Mouse (Mus musculus) heart, embryonic 12.5 days (tissue): ENCODE data around the gene Ppef2. TPM values are rescaled to one million over a fixed set of nuclear protein-coding genes. Genes with fewer than 3 reads are reported as not detected.
A peak's percentile ranks its signal among the peaks of the same experiment; 100 is the strongest.

ENCODE experiments used
- ATAC-seq: fragments of 200-750 bp; cut with Nextera tagmentation; 2 replicates; pipeline ENCODE4 v1.8.0; 2017; ENCODE audit warnings: moderate TSS enrichment, moderate library complexity; ENCODE audit not compliant: insufficient number of reproducible peaks, low FRiP score
- H3K27ac ChIP-seq: fragments of 300-500 bp; sonication (generic); 2 replicates; pipeline ENCODE4 v1.5.1; 2016; ENCODE audit warnings: mild to moderate bottlenecking, moderate library complexity; ENCODE audit not compliant: poor library complexity, severe bottlenecking
- H3K27me3 ChIP-seq: fragments of 300-500 bp; sonication (generic); replicated peaks from 2 replicates; pipeline ENCODE4 v1.6.1; 2016; ENCODE audit warnings: mild to moderate bottlenecking, moderate library complexity
- H3K36me3 ChIP-seq: fragments of 300-500 bp; sonication (generic); 2 replicates; pipeline ENCODE4 v1.6.1; 2016; ENCODE audit warnings: mild to moderate bottlenecking, moderate library complexity
- H3K4me1 ChIP-seq: fragments of 300-500 bp; sonication (generic); replicated peaks from 2 replicates; pipeline ENCODE4 v1.6.1; 2016; ENCODE audit warnings: mild to moderate bottlenecking
- H3K4me2 ChIP-seq: fragments of 300-500 bp; sonication (generic); 2 replicates; pipeline ENCODE4 v1.6.1; 2016; ENCODE audit warnings: mild to moderate bottlenecking, moderate library complexity
- H3K4me3 ChIP-seq: fragments of 300-500 bp; sonication (generic); 2 replicates; pipeline ENCODE4 v1.5.1; 2016; ENCODE audit warnings: mild to moderate bottlenecking
- H3K9ac ChIP-seq: fragments of 300-500 bp; sonication (generic); 2 replicates; pipeline ENCODE4 v1.6.1; 2016; ENCODE audit warnings: mild to moderate bottlenecking, moderate library complexity
- H3K9me3 ChIP-seq: fragments of 300-500 bp; sonication (generic); replicated peaks from 2 replicates; pipeline ENCODE4 v1.6.1; 2016; ENCODE audit warnings: mild to moderate bottlenecking, moderate library complexity
- WGBS: fragments of 180-500 bp; shearing (Covaris S2); methylation state at CpG from one replicate; pipeline ENCODE4 v1.1.7; 2016; 5-methylcytosine and 5-hydroxymethylcytosine counted together
- polyA plus RNA-seq: library from polyadenylated mRNA; unstranded; fragments of >200 nt; fragmentation: Nextera tagmentation; extraction: Ambion mirVana; gene quantifications from 2 replicates; pipeline ENCODE4 v1.2.1, GENCODE M21; 2016

Gene Ppef2
- polyA plus RNA-seq, 1 experiment from 2014 or later, result not detected

DNA sequence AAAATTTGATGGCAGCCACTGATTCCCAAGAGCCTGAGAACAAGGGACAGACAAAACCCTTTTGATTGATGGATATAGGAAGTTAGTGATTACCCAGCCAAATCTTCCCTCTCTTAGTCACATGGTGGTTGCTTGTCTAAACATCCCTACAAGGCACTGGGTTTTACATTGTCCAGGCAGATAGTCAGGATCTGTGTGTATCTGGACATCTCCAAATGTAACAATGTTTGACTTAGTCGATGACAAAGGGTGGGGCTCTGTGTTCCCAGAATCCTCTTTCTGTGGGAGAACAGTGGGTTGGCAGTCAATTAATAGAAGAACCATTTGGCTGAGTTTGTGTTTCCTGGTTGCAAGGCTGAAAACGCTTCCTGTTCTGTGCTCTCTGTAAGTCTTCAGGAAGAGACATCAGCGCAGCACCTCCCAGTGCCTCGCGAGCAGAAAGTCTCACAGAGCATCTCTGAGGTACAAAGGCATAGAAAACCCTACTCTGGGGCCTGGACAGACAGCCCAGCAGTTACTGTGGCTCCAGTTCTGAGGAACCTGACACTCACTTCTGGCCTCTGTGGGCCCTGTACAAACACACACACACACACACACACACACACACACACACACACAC lies 21.0 kb downstream of the Ppef2 start:
- ATAC-seq, result no peak
- H3K4me3 ChIP-seq, result no peak overlapping the region
- H3K4me1 ChIP-seq, result no peaks in the 10 kb centered on the region
- H3K27ac ChIP-seq, result no peak overlapping the region
- H3K27me3 ChIP-seq, result peaks cover 8% of the 10 kb centered on the region
- no peak overlapping the region for H3K9ac ChIP-seq
- WGBS, result 35% methylated on average over 5 of the region's 5 CpGs
- no peaks in the 10 kb centered on the region for H3K9me3 ChIP-seq
- no peak overlapping the region for H3K4me2 ChIP-seq
- no peaks in the 10 kb centered on the region for H3K36me3 ChIP-seq

DNA sequence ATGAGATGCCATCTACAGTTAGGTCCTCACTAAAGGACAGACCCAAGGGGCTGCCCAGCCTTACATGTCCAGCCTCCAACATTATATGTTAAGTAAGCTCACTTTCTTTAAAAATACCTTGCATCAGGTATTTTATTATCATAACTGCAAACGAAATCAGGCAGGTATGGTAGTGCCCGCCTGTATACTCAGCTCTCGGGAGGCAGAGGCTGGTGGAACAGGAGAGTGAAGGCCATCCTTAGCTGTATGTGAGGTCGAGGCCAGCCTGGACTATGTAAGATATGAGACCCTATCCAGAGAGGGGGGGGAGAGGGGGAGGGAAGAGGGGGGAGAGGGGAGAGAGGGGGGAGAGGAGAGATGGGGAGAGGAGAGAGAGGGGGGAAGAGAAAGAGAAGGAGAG lies 22.7 kb downstream of the Ppef2 start:
- Histone ChIP-seq H3K27ac (no peak overlapping the region), H3K4me2 (no peak overlapping the region), H3K36me3 (no peaks in the 10 kb centered on the region), H3K4me3 (no peak overlapping the region), H3K9me3 (no peaks in the 10 kb centered on the region), H3K9ac (no peak overlapping the region), H3K4me1 (no peaks in the 10 kb centered on the region), H3K27me3 (0 out of 2 replicates have a peak, but pooled peaks cover 4% of the 10 kb centered on the region)
- no peak for ATAC-seq
- 75% methylated on average over 4 of the region's 4 CpGs for WGBS

DNA sequence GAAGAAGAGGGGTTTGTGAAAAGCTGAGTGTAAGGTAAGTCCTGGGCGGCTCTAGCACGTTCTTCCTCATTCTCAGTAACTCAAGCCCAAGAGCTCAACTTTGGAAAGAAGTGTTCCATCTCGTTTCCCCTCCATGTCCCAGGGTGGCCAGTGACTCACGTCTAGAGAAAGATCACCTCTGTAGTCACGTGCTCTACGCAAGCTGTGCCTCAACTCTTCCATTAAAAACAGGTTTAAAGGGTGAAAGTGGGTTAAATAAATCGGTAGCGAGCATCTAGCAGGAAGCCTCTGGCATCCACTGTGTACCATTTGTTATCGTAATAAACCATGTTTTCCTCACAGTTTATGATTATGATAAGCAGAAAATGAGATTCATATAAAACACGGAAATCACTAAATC lies 24.2 kb downstream of the Ppef2 start:
- Histone ChIP-seq H3K9me3 (no peaks in the 10 kb centered on the region), H3K36me3 (no peaks in the 10 kb centered on the region), H3K4me2 (no peak overlapping the region), H3K4me1 (no peaks in the 10 kb centered on the region), H3K27ac (no peak overlapping the region), H3K9ac (no peak overlapping the region), H3K27me3 (0 out of 2 replicates have a peak, but pooled peaks cover 4% of the 10 kb centered on the region), H3K4me3 (no peak overlapping the region)
- 75% methylated on average over 10 of the region's 10 CpGs for WGBS
- no peak for ATAC-seq

DNA sequence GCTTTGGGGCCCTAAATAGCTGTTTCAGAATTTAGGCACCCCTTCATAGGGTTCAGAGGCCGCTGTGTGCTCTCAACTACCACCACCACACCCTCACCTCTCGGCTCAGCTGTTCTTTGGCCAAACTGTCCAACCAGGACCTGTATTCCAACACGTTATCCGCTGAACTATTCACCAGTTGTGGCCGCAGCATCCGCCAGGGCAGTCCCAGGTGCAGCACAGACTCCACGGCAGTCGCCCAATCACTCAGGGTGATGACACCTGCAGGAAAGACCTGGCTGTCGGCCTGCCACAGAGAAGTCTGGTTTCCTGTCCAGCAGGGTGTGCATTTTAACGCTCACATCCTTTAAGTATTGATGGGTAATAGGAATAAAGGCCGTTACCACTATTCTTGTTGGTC lies 25.8 kb downstream of the Ppef2 start:
- WGBS, result 77% methylated on average over 11 of the region's 11 CpGs
- Histone ChIP-seq H3K4me1 (no peaks in the 10 kb centered on the region), H3K36me3 (no peaks in the 10 kb centered on the region), H3K4me3 (no peak overlapping the region), H3K9ac (no peak overlapping the region), H3K9me3 (no peaks in the 10 kb centered on the region), H3K4me2 (no peak overlapping the region), H3K27me3 (0 out of 2 replicates have a peak, but pooled peaks cover 4% of the 10 kb centered on the region), H3K27ac (no peak overlapping the region)
- no peak for ATAC-seq

DNA sequence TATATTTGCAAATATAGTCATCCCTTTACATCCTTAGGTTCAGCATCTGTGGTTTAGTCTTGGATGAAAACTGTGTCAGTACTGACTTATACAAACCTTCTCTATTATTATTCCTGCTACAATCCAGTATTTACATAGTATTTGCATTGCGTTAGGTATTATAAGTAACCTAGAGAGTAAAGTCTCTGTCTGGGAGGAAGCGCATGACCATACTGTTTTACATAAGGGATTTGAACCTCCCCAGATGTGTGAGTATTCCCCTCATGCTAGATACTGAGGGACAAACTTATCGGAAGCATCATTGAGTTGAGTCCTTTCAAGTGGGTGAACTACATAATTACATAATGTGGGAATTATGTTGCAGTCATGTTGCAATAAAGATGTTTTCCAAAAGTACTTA lies 26.6 kb downstream of the Ppef2 start:
- no peak overlapping the region for H3K4me2 ChIP-seq
- H3K9me3 ChIP-seq, result no peaks in the 10 kb centered on the region
- H3K4me3 ChIP-seq, result no peak overlapping the region
- H3K36me3 ChIP-seq, result no peaks in the 10 kb centered on the region
- ATAC-seq, result no peak
- H3K9ac ChIP-seq, result no peak overlapping the region
- no peaks in the 10 kb centered on the region for H3K4me1 ChIP-seq
- 94% methylated on average over 3 of the region's 3 CpGs for WGBS
- no peak overlapping the region for H3K27ac ChIP-seq
- H3K27me3 ChIP-seq, result 0 out of 2 replicates have a peak, but pooled peaks cover 4% of the 10 kb centered on the region

DNA sequence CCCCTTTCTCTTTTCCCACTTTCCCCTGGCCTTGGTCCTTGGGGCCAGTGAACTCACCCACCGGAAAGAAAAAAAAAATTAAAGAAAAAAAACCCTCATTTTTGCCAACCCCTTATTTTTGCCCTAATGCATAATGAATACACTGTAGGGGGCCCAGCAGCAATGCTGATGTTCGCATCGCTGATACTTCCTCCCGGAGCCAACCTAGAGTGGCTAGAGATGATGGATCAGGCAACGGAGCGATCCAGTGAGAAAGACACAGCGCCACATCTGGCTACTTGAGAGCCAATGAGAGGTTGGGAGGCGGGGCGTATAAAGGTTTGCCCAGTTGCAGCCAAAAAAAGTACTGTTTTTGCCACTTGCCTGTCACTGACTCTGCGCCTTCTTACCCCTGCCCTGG lies 27.3 kb downstream of the Ppef2 start:
- 21% methylated on average over 10 of the region's 10 CpGs for WGBS
- H3K9ac ChIP-seq, result no peak overlapping the region
- no peak overlapping the region for H3K4me3 ChIP-seq
- no peaks in the 10 kb centered on the region for H3K36me3 ChIP-seq
- ATAC-seq, result no peak
- H3K4me1 ChIP-seq, result no peaks in the 10 kb centered on the region
- H3K27me3 ChIP-seq, result no peaks in the 10 kb centered on the region
- H3K9me3 ChIP-seq, result no peaks in the 10 kb centered on the region
- H3K4me2 ChIP-seq, result 0 out of 2 replicates have a peak overlapping the region, but pooled peaks have one; percentile 6
- H3K27ac ChIP-seq, result no peak overlapping the region

DNA sequence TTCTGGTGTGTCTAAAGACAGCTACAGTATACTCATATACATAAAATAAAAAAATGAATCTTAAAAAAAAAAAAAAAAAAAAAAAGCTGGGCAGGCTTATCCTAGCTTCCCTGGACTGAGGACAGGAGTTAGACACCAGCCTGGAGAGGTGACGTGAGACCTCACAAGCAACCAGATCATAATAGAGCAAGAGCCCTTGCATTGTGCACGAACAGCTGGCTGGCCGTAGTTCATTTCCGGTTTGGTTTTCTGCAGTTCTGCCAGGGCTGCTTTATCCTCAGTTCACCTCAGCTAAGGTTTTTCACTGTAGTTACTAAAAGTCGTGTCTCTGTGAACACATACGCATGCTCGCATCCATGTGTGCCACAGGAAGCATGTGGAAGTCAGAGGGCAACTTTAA lies 28.3 kb downstream of the Ppef2 start:
- 87% methylated on average over 7 of the region's 7 CpGs for WGBS
- no peak for ATAC-seq
- no peak overlapping the region for H3K4me2 ChIP-seq

DNA sequence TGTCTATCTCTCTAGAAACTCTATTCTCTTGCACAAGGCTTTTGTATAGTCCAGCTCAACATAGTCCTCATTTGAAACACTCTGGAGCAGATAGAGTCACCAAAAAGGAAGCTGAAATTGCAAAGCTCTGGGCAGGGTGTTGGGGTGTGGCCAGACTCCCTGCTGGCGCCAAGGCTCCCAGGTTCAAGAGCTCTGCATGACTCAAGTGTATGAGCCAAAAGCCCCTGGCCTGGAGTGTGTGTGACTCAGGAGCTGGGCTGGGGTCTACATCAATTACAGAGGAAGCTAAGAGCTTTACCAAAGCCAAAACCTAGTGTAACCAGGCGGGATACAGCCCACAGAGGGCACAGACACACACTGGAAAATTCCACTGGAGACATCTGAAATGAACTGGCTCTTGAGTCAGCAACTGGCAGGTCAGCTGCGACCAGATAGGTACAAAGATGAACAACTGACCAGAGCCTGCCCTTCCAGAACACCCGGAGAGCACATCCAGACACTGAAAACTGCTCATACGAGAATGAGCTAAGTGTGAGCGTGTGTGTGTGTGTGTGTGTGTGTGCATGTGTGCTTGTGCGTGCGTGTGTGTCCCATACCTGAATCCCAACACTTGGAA lies 35.7 kb downstream of the Ppef2 start:
- Histone ChIP-seq H3K4me3 (no peak overlapping the region), H3K9me3 (no peaks in the 10 kb centered on the region), H3K4me2 (no peak overlapping the region), H3K36me3 (no peaks in the 10 kb centered on the region), H3K27ac (no peak overlapping the region), H3K4me1 (0 out of 2 replicates have a peak, but pooled peaks cover 10% of the 10 kb centered on the region), H3K27me3 (no peaks in the 10 kb centered on the region), H3K9ac (no peak overlapping the region)
- ATAC-seq, result no peak
- 82% methylated on average over 8 of the region's 8 CpGs for WGBS

More for the DNA sequence above, 28.3 kb downstream of the Ppef2 start:
- H3K27me3 ChIP-seq, result no peaks in the 10 kb centered on the region
- no peaks in the 10 kb centered on the region for H3K9me3 ChIP-seq
- no peak overlapping the region for H3K9ac ChIP-seq
- H3K4me1 ChIP-seq, result no peaks in the 10 kb centered on the region
- H3K36me3 ChIP-seq, result no peaks in the 10 kb centered on the region
- no peak overlapping the region for H3K27ac ChIP-seq
- H3K4me3 ChIP-seq, result no peak overlapping the region

DNA sequence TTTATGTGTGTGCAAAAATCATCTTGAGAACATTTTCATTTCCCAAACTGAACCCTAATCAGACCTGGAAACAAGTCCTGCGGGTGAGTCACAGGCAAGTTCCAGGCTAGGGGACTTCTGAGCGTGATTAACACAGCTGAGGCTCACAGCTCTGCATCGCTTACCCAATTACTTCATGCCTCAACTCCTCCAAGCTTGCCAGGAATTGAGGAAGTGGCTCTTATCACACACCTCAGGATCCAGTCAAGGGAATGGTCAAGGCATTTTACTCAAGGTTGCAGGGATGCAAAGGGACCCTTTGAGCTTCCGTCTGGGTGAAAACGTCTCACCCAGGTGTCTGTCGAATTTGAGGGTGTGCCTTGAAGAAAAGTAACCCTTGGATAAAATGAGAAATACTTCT lies 36.3 kb downstream of the Ppef2 start:
- Histone ChIP-seq H3K9ac (no peak overlapping the region), H3K4me2 (no peak overlapping the region), H3K4me3 (no peak overlapping the region), H3K27ac (no peak overlapping the region), H3K36me3 (no peaks in the 10 kb centered on the region), H3K27me3 (no peaks in the 10 kb centered on the region), H3K4me1 (0 out of 2 replicates have a peak, but pooled peaks cover 10% of the 10 kb centered on the region), H3K9me3 (no peaks in the 10 kb centered on the region)
- no peak for ATAC-seq
- 44% methylated on average over 6 of the region's 6 CpGs for WGBS

DNA sequence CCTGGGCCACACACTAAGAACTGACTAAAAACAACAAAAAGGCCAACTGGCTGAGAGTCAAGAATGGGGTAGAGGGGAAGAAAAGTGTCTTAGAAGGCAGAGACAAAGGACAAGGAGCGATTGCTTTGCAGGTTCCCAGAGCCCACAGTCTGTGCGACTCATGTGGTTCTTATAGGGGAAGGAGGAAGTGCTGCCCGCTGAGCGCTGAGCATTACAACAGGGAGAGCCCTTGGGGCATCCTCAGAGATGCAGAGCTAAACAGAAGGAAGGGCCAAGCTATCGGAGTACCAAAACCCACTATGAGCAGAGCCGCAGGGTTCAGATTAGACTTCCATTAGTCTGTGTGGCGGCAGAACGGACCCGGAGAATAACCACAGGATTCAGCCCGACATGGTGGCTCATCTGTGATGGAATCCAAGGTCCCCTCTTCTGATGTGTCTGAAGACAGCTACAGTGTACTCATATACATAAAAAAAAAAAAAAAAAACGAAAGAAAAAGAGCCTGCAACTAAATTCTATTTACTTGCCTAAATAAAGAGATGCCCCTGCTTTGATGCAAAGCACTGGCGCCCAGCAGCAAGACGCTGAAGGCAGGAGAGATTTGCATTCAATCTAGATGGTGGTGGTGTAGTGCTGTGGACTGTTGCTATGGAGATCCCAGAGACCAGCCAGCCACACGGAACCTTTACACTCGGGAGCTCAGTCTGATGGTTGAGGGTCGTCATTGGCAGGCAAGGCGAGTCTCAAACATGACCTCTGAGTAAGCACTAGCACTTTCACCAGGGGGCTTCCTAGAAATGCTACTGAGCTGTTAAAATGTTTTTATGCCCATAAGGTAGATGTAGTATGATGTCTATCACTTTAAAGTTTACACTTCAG lies 36.9 kb downstream of the Ppef2 start:
- Histone ChIP-seq H3K9ac (no peak overlapping the region), H3K4me1 (0 out of 2 replicates have a peak, but pooled peaks cover 10% of the 10 kb centered on the region), H3K4me2 (no peak overlapping the region), H3K27ac (no peak overlapping the region), H3K36me3 (no peaks in the 10 kb centered on the region), H3K9me3 (no peaks in the 10 kb centered on the region), H3K27me3 (no peaks in the 10 kb centered on the region), H3K4me3 (no peak overlapping the region)
- ATAC-seq, result no peak
- WGBS, result 58% methylated on average over 17 of the region's 17 CpGs

DNA sequence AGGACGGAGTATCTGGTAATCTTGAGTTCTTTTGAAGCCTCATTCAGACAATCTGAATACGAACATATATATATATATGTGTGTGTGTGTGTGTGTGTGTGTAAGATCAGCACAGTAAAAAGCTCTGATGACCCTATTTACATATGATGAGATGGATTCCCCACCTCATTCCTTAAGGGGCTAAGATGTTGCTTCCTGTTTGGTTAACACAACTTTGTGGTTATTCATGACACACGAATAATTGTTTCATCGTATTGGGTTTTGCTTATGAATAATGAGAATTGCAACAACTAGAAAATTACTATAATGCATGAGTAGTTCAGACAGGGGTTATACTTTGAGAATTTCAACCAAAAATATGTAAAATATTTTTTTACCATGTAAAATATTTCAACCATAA lies 40.8 kb downstream of the Ppef2 start, which contains the start of gene U90926:
Gene U90926 (minus strand): TSS at position 101 of the 400 bp plus-strand sequence.
- Histone ChIP-seq H3K27me3 (no peaks in the 10 kb centered on the region), H3K9me3 (no peaks in the 10 kb centered on the region), H3K4me1 (0 out of 2 replicates have a peak, but pooled peaks cover 8% of the 10 kb centered on the region), H3K27ac (no peak within 1 kb of the TSS), H3K36me3 (no peaks in the 10 kb centered on the region), H3K4me2 (no peak within 1 kb of the TSS), H3K4me3 (no peak within 1 kb of the TSS), H3K9ac (no peak within 1 kb of the TSS)
- 84% methylated on average over 4 of the region's 4 CpGs for WGBS
- ATAC-seq, result no peak
